Mouse (Mus musculus) inflammation-experienced regulatory T-cells, adult 6 months (primary cell): ENCODE measurements around the gene Slc24a3. TPM values are rescaled to one million over a fixed set of nuclear protein-coding genes. Genes with fewer than 3 reads are reported as not detected.

ENCODE experiments used
- ATAC-seq: one replicate; pipeline ENCODE4 v1.8.0; 2017
- polyA plus RNA-seq, 3 experiments: library from polyadenylated mRNA; unstranded; fragments of 100-300 nt; shearing (Covaris generic); gene quantifications; one replicate each; pipeline ENCODE4 v1.2.1; 2017

Gene Slc24a3
- polyA plus RNA-seq, 3 experiments from 2014 or later, result 1.1 to 1.7 (median 1.2) TPM

GRCm38 (mm10) chr2:145288501-145288900 lies 120.9 kb downstream of the Slc24a3 start:
- ATAC-seq, result no peak

DNA sequence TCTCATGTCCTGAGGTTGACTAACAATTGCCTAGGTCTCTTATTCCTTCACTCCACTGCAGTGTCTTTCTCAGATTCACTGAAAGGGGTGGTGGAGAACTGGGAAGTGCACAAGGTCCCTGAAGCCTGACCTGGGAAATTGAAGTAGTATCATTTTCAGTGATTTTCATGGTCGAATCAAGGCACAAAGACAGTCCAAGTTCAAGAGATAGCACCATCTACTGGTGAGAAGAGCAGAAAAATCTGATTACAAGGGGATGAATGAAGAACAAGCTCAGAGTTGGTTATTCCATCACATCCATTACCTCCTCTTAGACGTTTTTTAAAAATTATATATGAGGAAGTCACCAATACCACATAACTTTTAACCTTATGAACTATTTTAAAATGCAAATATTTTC lies 123.9 kb downstream of the Slc24a3 start:
- peak; percentile 50 for ATAC-seq

GRCm38 (mm10) chr2:145292196-145292595 lies 124.6 kb downstream of the Slc24a3 start:
- ATAC-seq, result no peak

- ATAC-seq, result no peak
These were observed 125.3 kb downstream of the Slc24a3 start for GRCm38 (mm10) chr2:145292816-145293215.

DNA sequence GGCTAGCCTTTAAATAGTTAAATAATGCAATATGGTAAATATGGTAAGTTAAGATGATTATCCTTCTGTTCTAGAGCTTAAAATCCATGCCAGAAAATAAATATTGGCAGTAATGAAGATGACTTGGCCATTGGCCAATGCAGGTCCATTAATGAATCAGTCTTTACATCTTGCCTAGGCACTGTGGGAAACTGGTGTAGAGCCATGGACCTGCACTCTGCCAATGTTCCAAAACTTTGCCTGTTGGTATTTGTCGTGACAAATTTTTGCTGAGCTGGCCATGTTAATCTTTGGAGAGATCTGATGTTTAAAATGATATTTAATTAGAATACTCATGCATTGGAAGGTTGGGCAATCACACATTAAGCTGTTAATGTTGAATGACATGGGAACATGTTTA lies 129.4 kb downstream of the Slc24a3 start:
- ATAC-seq, result no peak

DNA sequence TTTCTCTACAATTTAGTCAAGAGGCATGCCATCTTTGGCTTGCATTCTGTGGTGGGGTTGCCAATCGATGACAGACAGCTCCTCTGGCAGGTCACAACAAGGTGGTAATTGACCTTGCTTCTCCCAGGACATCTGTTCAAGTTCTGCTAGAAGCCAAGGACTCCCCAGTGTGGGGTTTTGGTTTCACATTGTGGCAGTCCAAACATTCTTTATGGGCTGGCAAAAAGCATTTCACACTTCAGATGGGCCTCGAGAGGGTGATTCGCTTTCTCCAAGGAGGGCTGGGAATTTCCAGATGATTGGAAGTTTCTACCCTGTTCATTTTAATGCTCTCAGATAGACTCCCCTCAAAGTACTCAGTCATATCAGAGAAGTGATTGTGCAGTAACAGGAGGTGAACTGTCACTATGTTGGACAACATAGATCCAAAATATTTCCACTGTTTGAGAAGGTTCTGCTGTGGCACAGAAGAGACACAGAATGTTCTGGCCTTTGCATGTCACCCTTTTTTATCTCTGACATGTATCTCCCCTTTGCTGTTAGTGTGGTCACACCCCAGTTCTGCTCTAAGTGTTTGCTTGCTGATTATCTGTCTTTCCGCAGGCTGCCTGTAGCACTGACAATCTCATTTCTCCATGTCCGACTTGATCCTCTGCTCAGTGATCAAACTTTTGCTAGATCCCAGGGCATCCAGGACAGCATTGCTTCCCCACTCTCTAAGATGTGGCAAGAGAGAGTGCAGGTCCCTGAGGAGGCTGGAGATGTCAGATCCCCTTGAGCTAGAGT lies 132.6 kb downstream of the Slc24a3 start:
- ATAC-seq, result no peak

DNA sequence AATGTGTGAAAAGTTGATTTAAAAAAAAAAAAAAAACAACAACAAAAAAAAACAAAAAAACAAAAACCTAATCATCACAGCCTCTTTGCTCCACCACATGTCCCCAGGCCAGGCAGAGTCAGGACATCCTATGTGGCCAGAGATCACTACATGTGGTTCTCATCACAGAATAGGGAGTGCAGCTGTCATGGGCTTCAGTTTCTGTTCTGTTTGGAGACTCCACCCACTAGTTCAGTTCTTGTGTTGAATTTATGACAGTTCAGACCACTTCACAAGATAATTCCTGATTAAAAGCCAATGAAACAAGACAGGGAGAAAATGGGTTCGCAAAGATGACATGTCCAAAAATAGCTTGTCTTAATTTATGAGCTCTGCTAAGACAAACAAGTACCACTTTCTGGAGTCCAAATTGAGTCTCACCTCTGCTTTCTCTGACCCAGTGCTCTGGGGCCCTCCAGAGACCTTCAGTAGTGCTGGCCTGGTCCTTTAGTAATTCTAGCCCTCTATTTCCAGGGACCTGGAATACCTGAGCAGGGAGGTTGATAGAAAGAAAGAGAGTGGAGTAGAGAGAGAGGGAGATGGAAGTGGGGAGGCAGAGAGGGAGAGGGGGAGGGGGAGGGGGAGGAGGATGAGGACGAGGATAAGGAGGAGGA lies 139.8 kb downstream of the Slc24a3 start:
- ATAC-seq, result no peak

- no peak for ATAC-seq
These were observed 151.4 kb downstream of the Slc24a3 start for GRCm38 (mm10) chr2:145318916-145319315.

DNA sequence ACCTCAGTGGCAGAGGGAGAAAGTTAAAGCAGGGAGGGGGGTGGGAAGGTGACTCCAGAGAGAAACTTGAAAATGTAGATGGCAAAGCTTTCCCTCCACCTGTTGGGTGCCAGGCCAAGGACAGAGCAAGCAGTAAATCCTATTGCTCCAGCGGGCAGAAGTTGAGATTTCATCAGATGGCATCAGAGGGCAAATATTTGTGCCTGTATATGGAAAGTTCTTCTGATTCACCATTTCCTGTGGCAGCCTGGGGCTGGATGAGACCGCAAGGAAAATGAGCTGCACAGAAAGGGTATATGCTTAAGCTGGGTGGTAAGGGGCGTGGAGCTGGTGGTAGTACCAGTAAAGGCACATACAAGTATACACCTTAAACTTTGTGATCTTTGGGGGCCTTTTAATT lies 153.7 kb downstream of the Slc24a3 start:
- no peak for ATAC-seq

DNA sequence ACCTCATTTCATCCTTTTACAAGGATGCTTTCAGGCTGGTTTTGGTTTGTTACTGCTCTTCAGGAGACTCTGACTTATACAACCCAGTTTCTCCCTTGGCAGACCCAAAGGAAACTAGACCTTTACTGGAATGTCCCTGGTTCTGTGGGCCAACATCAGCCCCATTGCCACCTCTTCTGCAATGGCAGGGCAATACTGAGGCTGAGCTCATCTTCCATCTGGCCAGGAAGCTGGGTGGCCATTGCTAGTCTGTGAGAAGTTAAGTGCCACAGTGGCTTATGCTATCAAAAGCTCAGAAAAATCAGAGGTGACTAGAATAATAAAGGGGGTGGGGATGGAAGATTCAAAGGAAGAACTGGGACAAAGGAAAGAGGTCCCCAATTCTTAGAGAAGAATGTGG lies 154.2 kb downstream of the Slc24a3 start:
- no peak for ATAC-seq

- ATAC-seq, result no peak
These were observed 156.9 kb downstream of the Slc24a3 start for GRCm38 (mm10) chr2:145324477-145324876.

DNA sequence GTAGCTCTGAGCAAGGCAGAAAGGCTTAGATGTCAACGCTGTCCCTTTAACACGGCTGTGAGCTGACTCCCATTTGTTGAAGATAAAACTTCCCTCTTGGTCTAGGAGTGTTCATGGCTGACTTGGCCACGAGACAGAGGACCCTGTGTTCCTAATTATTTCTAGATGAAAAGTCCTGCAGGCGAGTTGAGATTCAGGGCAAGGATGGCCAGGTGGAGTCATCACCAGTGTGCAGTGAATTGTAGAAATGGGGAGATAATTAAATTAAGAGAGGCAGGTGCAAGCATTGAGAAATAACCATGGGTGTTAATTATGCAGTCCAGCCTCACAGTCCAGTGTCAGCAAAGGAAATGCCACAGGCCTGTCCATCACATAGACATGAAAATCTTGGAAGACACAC lies 158.3 kb downstream of the Slc24a3 start:
- ATAC-seq, result no peak

DNA sequence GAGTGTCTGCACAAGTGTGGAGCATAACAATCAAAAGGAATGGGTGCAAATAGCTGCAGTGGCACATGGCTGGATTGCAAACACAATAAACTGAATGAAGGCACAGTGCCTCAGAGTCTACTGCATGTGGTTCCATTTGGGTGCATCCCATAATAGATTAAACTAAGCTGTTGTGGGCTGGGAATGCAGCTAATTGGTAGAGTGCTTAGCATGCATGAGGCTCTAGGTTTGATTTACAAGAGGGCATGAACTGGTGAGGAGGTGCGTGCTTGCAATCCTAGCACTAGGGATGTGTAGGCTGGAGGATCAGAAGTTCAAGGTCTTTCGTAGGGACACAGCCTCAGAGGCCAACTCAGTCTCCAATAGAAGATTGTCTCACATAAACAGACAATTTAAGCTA lies 159.0 kb downstream of the Slc24a3 start:
- no peak for ATAC-seq

GRCm38 (mm10) chr2:145329756-145330155 lies 162.2 kb downstream of the Slc24a3 start:
- ATAC-seq, result no peak

DNA sequence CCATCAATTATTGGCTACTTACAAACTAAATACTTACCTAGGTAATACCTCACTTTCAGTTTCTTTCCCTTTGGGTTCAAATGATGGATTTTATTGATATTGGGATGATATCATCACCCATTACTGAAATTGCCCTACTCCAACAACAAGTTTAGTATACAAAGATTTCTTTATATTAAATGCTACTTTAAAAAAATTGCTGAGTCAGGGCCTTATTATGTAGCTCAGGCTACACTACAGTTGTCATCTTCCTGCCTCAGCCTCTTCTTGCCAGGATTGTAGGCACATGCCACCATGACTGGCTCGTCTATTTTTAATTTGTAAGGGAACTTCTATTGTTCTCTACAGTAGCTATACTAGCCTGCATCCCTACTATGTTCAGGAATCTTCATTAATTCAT lies 164.0 kb downstream of the Slc24a3 start:
- ATAC-seq, result no peak

DNA sequence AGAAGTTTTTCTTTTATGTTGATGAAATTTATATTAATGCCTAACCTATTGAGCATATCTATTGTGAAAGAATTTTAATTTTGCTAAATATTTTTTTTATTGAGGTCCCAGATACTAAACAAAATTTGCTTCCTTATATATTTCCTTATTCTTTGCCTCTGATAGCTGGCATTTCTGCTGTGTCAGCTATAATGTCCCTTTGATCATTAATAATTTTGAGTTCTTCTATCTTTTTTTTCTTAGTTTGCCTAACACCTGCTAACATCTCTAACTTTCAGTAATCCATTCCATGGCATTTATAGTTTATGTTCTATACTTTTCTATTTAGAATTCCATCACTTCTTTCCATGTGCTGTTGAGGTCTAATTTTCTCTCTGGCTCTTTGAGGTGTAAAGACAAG lies 165.9 kb downstream of the Slc24a3 start:
- no peak for ATAC-seq

- no peak for ATAC-seq
These were observed 168.9 kb downstream of the Slc24a3 start for GRCm38 (mm10) chr2:145336406-145336805.

DNA sequence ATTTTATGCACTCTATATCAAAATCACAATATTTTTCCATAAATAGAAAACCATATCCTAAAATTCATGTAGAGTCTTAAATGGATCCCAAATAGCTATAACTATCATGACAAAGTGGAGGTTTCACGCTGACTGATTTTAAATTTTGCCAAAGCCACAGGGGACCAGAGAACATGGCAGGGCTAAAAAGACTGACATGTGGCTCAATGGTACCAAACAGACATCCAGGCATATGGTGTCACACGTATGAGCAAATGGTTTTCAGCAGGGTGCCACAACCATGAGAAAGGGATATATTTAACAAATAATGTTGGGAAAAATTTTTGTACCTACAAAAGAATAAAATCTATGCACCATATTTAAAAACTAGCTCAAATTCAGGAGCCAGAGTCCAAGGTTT lies 173.3 kb downstream of the Slc24a3 start:
- ATAC-seq, result no peak

GRCm38 (mm10) chr2:145342956-145343355 lies 175.4 kb downstream of the Slc24a3 start:
- ATAC-seq, result no peak

DNA sequence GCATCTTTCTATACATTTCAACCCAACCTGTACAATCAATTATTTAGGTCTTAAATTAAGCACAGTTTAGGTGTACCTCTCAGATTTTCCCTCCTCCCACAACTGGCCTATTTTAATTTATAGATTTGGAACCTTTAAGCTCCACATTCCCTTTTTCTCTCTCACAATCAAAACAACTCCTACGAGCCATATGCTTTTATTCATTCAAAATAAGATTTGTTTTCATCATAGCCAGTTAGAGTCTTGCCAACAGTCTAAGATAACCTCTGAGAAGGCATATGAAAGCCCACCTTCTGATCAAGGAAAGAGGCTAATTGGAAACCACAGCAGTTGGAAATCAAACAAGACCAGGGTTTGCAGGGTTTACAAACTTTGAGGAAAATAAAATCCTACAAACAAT lies 177.0 kb downstream of the Slc24a3 start:
- ATAC-seq, result no peak

- ATAC-seq, result no peak
These were observed 186.2 kb downstream of the Slc24a3 start for GRCm38 (mm10) chr2:145353801-145354200.

GRCm38 (mm10) chr2:145358236-145358942 lies 190.8 kb downstream of the Slc24a3 start:
- ATAC-seq, result no peak

GRCm38 (mm10) chr2:145363604-145364003 lies 196.1 kb downstream of the Slc24a3 start:
- ATAC-seq, result no peak

DNA sequence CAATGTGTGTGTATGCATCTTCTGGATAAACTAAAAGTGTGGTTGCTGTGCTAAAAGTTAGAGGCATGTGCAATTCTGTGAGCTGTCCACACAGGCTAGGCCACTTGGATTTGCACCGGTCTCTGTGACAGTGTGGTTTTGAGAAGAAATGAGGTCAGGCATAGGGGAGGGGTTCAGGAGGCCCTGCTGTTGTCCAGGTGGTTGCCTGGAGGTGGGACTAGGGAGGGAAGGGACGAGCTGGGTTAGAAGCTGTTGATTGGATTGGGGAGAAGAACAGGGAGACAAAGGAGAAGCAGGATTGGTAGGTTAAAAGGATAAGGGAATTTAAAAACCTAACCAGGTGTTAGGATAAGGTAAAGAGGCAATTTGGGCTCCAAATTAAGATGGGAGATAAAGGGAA lies 201.1 kb downstream of the Slc24a3 start:
- ATAC-seq, result no peak
